Mouse (Mus musculus): ENCODE data around the gene Pdcd6. TPM values are rescaled to one million over a fixed set of nuclear protein-coding genes. Genes with fewer than 3 reads are reported as not detected.

Gene Pdcd6
- total RNA-seq, 1 experiment = 101 TPM

DNA sequence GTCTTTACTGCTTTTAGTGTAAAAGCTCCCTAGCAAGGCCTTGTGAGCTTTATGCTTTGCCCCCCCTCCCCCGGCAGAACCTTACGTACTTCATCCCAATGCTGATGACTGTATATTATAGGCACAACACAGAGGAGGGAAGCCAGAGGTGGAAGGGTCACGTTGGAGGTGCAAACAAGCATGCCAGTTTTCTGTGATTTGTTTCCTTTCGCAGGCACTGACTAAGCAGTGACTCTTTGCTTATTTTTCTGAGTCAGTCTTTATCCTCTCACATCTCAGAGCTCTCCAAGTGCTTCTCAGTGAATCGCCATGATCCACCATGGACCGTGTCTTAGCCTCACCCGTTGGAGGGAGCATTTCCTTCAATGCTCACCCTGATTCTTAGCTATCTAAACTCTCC is 21.0 kb downstream of the Pdcd6 start:
- DNase-seq (ENCODE audit: low read depth, low spot score) = no peak
- H3K9ac ChIP-seq (ENCODE audit: insufficient read depth, low read depth, low read length, poor library complexity, severe bottlenecking) = no peak overlapping the region
- in situ Hi-C loops (cut with MboI; ENCODE audit: low sequenced_read_pairs in 2 of 2, unreplicated experiment in 2 of 2) = no loop called here

DNA sequence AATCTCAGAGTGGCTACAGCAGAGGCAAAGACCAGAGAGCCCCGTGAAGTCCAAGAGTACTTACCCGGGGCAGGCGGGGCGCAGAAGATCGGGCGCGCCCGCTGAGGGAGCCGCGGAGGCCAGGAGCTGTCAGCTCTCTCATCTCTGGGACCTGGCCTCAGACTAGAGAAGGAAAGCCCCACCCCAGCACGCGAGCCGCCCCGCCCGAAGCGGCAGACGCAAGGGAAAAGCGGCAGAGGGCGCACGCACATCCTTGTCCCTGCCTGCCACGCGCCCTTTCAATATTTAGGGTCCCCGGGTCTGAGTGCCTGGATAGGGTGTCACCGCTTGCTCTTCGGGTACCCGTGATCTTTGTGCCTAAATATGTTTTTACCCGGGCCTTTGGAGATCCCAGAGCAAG is 25.2 kb downstream of the Pdcd6 start, which contains the start of gene Ahrr:
Ahrr (minus strand) TSS at position 165 of the 400 bp plus-strand sequence.
- Histone ChIP-seq H3K9ac (ENCODE audit: insufficient read depth, low read depth, low read length, poor library complexity, severe bottlenecking) (no peak within 1 kb of the TSS), H3K36me3 (ENCODE audit: control insufficient read depth, insufficient read depth, low read length, poor library complexity, severe bottlenecking) (no peaks in the 10 kb centered on the region), H3K4me3 (ENCODE audit: insufficient read depth in 1 of 2, low read depth in 1 of 2, low read length in 2 of 2, poor library complexity in 1 of 2, severe bottlenecking in 1 of 2) (peak within 1 kb of the TSS; percentile 23 to 55; a peak in 3 of 4 replicates), H3K4me1 (ENCODE audit: control insufficient read depth in 2 of 2, insufficient read depth in 2 of 2, low read length in 2 of 2, poor library complexity in 1 of 2) (no peaks in the 10 kb centered on the region; a peak in 1 of 4 replicates), H3K9me3 (ENCODE audit: control insufficient read depth, insufficient read depth, low read depth, low read length) (no peaks in the 10 kb centered on the region), H3K27ac (ENCODE audit: insufficient read depth, low read depth, low read length, poor library complexity, severe bottlenecking) (no peak within 1 kb of the TSS)
- TF ChIP-seq MAFK (IDR thresholded peaks at IDR 0.05; ENCODE audit: insufficient read depth, low read depth, low read length) (no peak), ZC3H11A (IDR thresholded peaks at IDR 0.05; ENCODE audit: borderline replicate concordance, low read depth, low read length) (0 out of 2 replicates have a peak, but pooled peaks have one; percentile 28)
- in situ Hi-C loops (cut with MboI; ENCODE audit: low sequenced_read_pairs in 2 of 2, unreplicated experiment in 2 of 2) = no loop called here
- peak; percentile 53 for DNase-seq (ENCODE audit: low read depth, low spot score)

More for the DNA sequence above, 21.0 kb downstream of the Pdcd6 start:
- H3K4me1 ChIP-seq (ENCODE audit: control insufficient read depth in 2 of 2, insufficient read depth in 2 of 2, low read length in 2 of 2, poor library complexity in 1 of 2) = no peaks in the 10 kb centered on the region; a peak in 1 of 4 replicates
- H3K27ac ChIP-seq (ENCODE audit: insufficient read depth, low read depth, low read length, poor library complexity, severe bottlenecking) = no peak overlapping the region
- TF ChIP-seq CHD2 (IDR thresholded peaks at IDR 0.05; ENCODE audit: low read depth, low read length) = no peak
- TF ChIP-seq ZNF384 (IDR thresholded peaks at IDR 0.05; ENCODE audit: low read depth, low read length) = no peak
- TF ChIP-seq MAFK (IDR thresholded peaks at IDR 0.05; ENCODE audit: insufficient read depth, low read depth, low read length) = no peak
- TF ChIP-seq HCFC1 (IDR thresholded peaks at IDR 0.05; ENCODE audit: borderline replicate concordance, insufficient read depth, low read length) = no peak
- TF ChIP-seq ZC3H11A (IDR thresholded peaks at IDR 0.05; ENCODE audit: borderline replicate concordance, low read depth, low read length) = no peak
- H3K36me3 ChIP-seq (ENCODE audit: control insufficient read depth, insufficient read depth, low read length, poor library complexity, severe bottlenecking) = no peaks in the 10 kb centered on the region
- H3K9me3 ChIP-seq (ENCODE audit: control insufficient read depth, insufficient read depth, low read depth, low read length) = no peaks in the 10 kb centered on the region
- no peak overlapping the region for H3K4me3 ChIP-seq (ENCODE audit: insufficient read depth in 1 of 2, low read depth in 1 of 2, low read length in 2 of 2, poor library complexity in 1 of 2, severe bottlenecking in 1 of 2)

DNA sequence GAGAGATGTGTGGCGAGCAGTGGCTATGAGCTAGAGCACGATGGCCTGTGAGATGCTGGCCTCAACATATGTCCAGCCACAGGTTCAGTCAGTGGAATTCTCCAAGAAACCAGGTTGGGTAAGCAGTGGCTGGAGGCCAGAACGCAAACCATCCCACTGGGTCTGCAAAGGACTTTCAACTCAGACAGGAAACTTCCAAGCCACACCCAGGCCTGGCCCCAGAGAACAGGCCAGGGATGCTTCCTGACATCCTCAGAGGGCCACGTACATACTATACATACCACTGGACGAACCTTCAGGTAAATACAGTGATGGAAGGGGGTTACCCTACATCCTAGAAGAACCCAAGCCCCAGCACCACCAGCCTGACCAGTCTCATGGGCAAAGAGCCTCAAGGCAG is 27.7 kb downstream of the Pdcd6 start:
- DNase-seq (ENCODE audit: low read depth, low spot score) = no peak

DNA sequence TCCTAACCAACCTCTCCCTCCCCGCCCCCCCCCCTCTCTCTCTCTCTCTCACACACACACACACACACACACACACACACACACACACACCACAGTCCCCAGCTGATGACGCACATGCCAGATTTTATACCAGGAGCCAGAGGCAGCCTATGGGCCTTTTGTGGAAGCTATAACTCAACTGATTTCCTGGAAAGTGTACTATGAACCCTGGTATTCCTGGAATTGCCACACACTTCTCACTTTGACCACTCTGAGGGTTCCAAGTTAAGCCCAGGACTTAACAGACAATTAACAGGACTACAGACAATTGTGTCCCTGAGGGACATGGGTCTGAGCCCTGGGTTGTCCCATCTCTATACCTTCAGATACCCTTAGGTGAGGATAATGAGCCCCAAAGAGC is 35.1 kb downstream of the Pdcd6 start:
- no peaks in the 10 kb centered on the region for H3K9me3 ChIP-seq (ENCODE audit: control insufficient read depth, insufficient read depth, low read depth, low read length)
- in situ Hi-C loops (cut with MboI; ENCODE audit: low sequenced_read_pairs in 2 of 2, unreplicated experiment in 2 of 2) = no loop called here
- H3K27ac ChIP-seq (ENCODE audit: insufficient read depth, low read depth, low read length, poor library complexity, severe bottlenecking) = no peak overlapping the region
- H3K9ac ChIP-seq (ENCODE audit: insufficient read depth, low read depth, low read length, poor library complexity, severe bottlenecking) = no peak overlapping the region
- H3K4me1 ChIP-seq (ENCODE audit: control insufficient read depth in 2 of 2, insufficient read depth in 2 of 2, low read length in 2 of 2, poor library complexity in 1 of 2) = no peaks in the 10 kb centered on the region
- TF ChIP-seq CHD2 (IDR thresholded peaks at IDR 0.05; ENCODE audit: low read depth, low read length) (no peak), HCFC1 (IDR thresholded peaks at IDR 0.05; ENCODE audit: borderline replicate concordance, insufficient read depth, low read length) (no peak), ZNF384 (IDR thresholded peaks at IDR 0.05; ENCODE audit: low read depth, low read length) (no peak), ZC3H11A (IDR thresholded peaks at IDR 0.05; ENCODE audit: borderline replicate concordance, low read depth, low read length) (no peak), MAFK (IDR thresholded peaks at IDR 0.05; ENCODE audit: insufficient read depth, low read depth, low read length) (no peak)
- H3K36me3 ChIP-seq (ENCODE audit: control insufficient read depth, insufficient read depth, low read length, poor library complexity, severe bottlenecking) = no peaks in the 10 kb centered on the region
- no peak overlapping the region for H3K4me3 ChIP-seq (ENCODE audit: insufficient read depth in 1 of 2, low read depth in 1 of 2, low read length in 2 of 2, poor library complexity in 1 of 2, severe bottlenecking in 1 of 2)
- no peak for DNase-seq (ENCODE audit: low read depth, low spot score)

More for the DNA sequence above, 27.7 kb downstream of the Pdcd6 start:
- Histone ChIP-seq H3K9ac (ENCODE audit: insufficient read depth, low read depth, low read length, poor library complexity, severe bottlenecking) (no peak overlapping the region), H3K36me3 (ENCODE audit: control insufficient read depth, insufficient read depth, low read length, poor library complexity, severe bottlenecking) (no peaks in the 10 kb centered on the region), H3K9me3 (ENCODE audit: control insufficient read depth, insufficient read depth, low read depth, low read length) (no peaks in the 10 kb centered on the region), H3K4me1 (ENCODE audit: control insufficient read depth in 2 of 2, insufficient read depth in 2 of 2, low read length in 2 of 2, poor library complexity in 1 of 2) (no peaks in the 10 kb centered on the region; a peak in 1 of 4 replicates), H3K4me3 (ENCODE audit: insufficient read depth in 1 of 2, low read depth in 1 of 2, low read length in 2 of 2, poor library complexity in 1 of 2, severe bottlenecking in 1 of 2) (no peak overlapping the region), H3K27ac (ENCODE audit: insufficient read depth, low read depth, low read length, poor library complexity, severe bottlenecking) (no peak overlapping the region)
- no peak for TF ChIP-seq ZC3H11A (IDR thresholded peaks at IDR 0.05; ENCODE audit: borderline replicate concordance, low read depth, low read length)
- no peak for TF ChIP-seq MAFK (IDR thresholded peaks at IDR 0.05; ENCODE audit: insufficient read depth, low read depth, low read length)
- no peak for TF ChIP-seq HCFC1 (IDR thresholded peaks at IDR 0.05; ENCODE audit: borderline replicate concordance, insufficient read depth, low read length)
- no peak for TF ChIP-seq ZNF384 (IDR thresholded peaks at IDR 0.05; ENCODE audit: low read depth, low read length)
- no peak for TF ChIP-seq CHD2 (IDR thresholded peaks at IDR 0.05; ENCODE audit: low read depth, low read length)
- in situ Hi-C loops (cut with MboI; ENCODE audit: low sequenced_read_pairs in 2 of 2, unreplicated experiment in 2 of 2) = no loop called here

DNA sequence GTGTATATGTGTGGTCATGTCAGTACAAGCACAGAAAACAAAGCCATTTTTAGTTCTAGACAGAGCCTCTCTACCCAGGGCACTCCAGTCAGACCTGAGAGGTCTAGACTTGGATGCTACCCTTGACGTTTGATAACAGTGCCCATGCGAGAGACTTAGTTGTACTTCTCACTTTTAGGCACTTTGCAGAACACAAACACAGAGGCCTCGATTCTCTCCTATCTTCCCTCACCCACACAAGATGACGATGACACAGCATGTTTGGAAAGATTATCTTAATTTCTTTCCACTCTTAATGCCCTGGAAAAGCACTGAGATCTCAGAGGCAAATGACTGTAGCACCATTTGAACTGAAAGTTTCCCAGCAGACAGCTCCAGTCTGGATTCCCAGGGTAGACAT is 41.7 kb downstream of the Pdcd6 start:
- Histone ChIP-seq H3K27ac (ENCODE audit: insufficient read depth, low read depth, low read length, poor library complexity, severe bottlenecking) (no peak overlapping the region), H3K36me3 (ENCODE audit: control insufficient read depth, insufficient read depth, low read length, poor library complexity, severe bottlenecking) (no peaks in the 10 kb centered on the region), H3K4me3 (ENCODE audit: insufficient read depth in 1 of 2, low read depth in 1 of 2, low read length in 2 of 2, poor library complexity in 1 of 2, severe bottlenecking in 1 of 2) (no peak overlapping the region), H3K4me1 (ENCODE audit: control insufficient read depth in 2 of 2, insufficient read depth in 2 of 2, low read length in 2 of 2, poor library complexity in 1 of 2) (no peaks in the 10 kb centered on the region), H3K9ac (ENCODE audit: insufficient read depth, low read depth, low read length, poor library complexity, severe bottlenecking) (no peak overlapping the region), H3K9me3 (ENCODE audit: control insufficient read depth, insufficient read depth, low read depth, low read length) (no peaks in the 10 kb centered on the region)
- TF ChIP-seq HCFC1 (IDR thresholded peaks at IDR 0.05; ENCODE audit: borderline replicate concordance, insufficient read depth, low read length) (no peak), MAFK (IDR thresholded peaks at IDR 0.05; ENCODE audit: insufficient read depth, low read depth, low read length) (no peak), ZNF384 (IDR thresholded peaks at IDR 0.05; ENCODE audit: low read depth, low read length) (no peak), ZC3H11A (IDR thresholded peaks at IDR 0.05; ENCODE audit: borderline replicate concordance, low read depth, low read length) (no peak), CHD2 (IDR thresholded peaks at IDR 0.05; ENCODE audit: low read depth, low read length) (no peak)
- no peak for DNase-seq (ENCODE audit: low read depth, low spot score)
- in situ Hi-C loops (cut with MboI; ENCODE audit: low sequenced_read_pairs in 2 of 2, unreplicated experiment in 2 of 2) = no loop called here
